15 mouse cellular contexts compared by ENCODE assay signal in genomic region chr6:28871725-28872420, GRCm38 (mm10). TPM values are rescaled to one million over a fixed set of nuclear protein-coding genes. Genes with fewer than 3 reads are reported as not detected.
DNase-seq lines count a peak whose midpoint lies in the region; ATAC-seq and TF ChIP-seq lines count a peak whose summit lies in the region.
"Had no signal": no experiment of that assay in that cellular context is flagged by ENCODE, and none has a peak within 500 bp of the region (broad histone marks: within the 10 kb centered on the region; RNA-seq: fewer than 3 reads in every experiment).

No protein-coding gene starts in this region.

- H3K4me2 ChIP-seq in hindbrain, postnatal 0 days (ENCODE audit: low read depth, low read length), result no peak overlapping the region
- no peak overlapping the region for H3K4me2 ChIP-seq in hindbrain, embryonic 12.5 days (replicated peaks)
- H3K4me2 ChIP-seq: liver, embryonic 11.5 days; midbrain, embryonic 13.5 days; neural tube, embryonic 12.5 days had no signal

- H3K9ac ChIP-seq in hindbrain, postnatal 0 days (replicated peaks; ENCODE audit: low read length), result no peak overlapping the region
- no peak overlapping the region for H3K9ac ChIP-seq in hindbrain, embryonic 12.5 days
- H3K9ac ChIP-seq: midbrain, embryonic 13.5 days; neural tube, embryonic 12.5 days had no signal

- TF ChIP-seq CTCF in hindbrain, postnatal 0 days (IDR thresholded peaks at IDR 0.05; ENCODE audit: low read depth), result no peak

- intact Hi-C loops in gastrocnemius, postnatal 14 days (cut with DNase I; ENCODE audit: low total_unique reads), result no loop called here

- ATAC-seq in hindbrain, postnatal 0 days, result peak; percentile 57; the same call in 1 of the 2 replicates
- ATAC-seq in hindbrain, embryonic 12.5 days (ENCODE audit: low FRiP score), result no peak
- ATAC-seq: lung, postnatal 0 days; midbrain, embryonic 13.5 days had no signal

- no peaks in the 10 kb centered on the region for H3K36me3 ChIP-seq in hindbrain, postnatal 0 days (ENCODE audit: insufficient read depth, low read length)
- no peaks in the 10 kb centered on the region for H3K36me3 ChIP-seq in hindbrain, embryonic 12.5 days
- H3K36me3 ChIP-seq: midbrain, embryonic 13.5 days; neural tube, embryonic 12.5 days had no signal

- H3K4me3 ChIP-seq in hindbrain, postnatal 0 days (ENCODE audit: low read length), result no peak overlapping the region
- H3K4me3 ChIP-seq in hindbrain, embryonic 12.5 days, result no peak overlapping the region
- H3K4me3 ChIP-seq: embryonic facial prominence, embryonic 10.5 days; midbrain, embryonic 13.5 days; neural tube, embryonic 12.5 days had no signal

- DNase-seq in hindbrain, postnatal 0 days (ENCODE audit: low spot score), result peak; percentile 54
- DNase-seq in 416B (ENCODE audit: low read depth), result peak; percentile 42
- DNase-seq in A20 (ENCODE audit: low read depth, low spot score), result peak; percentile 70
- peak; percentile 51 to 58 for DNase-seq in layer of hippocampus, postnatal 14 days (ENCODE audit: low spot score in 2 of 2)
- DNase-seq in lung, postnatal 14 days, result no peak
- DNase-seq in gastrocnemius, postnatal 14 days, result no peak
- DNase-seq: adrenal gland, adult 2 months; gastrocnemius, postnatal 25 days; kidney, adult 9 months had no signal

- 58% methylated on average over 5 of the region's 5 CpGs for WGBS in hindbrain, postnatal 0 days
- WGBS in hindbrain, embryonic 12.5 days, result 88% methylated on average over 5 of the region's 5 CpGs

- H3K27ac ChIP-seq in hindbrain, postnatal 0 days, result no peak overlapping the region
- H3K27ac ChIP-seq in hindbrain, embryonic 12.5 days, result no peak overlapping the region
- H3K27ac ChIP-seq: embryonic facial prominence, embryonic 10.5 days; midbrain, embryonic 13.5 days; neural tube, embryonic 12.5 days had no signal

- peaks cover 20% of the 10 kb centered on the region; the same call in 1 of the 2 replicates for H3K4me1 ChIP-seq in hindbrain, postnatal 0 days (ENCODE audit: insufficient read depth, low read length)
- peaks cover 21% of the 10 kb centered on the region for H3K4me1 ChIP-seq in hindbrain, embryonic 12.5 days

- H3K9me3 ChIP-seq in hindbrain, postnatal 0 days (ENCODE audit: low read length), result no peaks in the 10 kb centered on the region
- no peaks in the 10 kb centered on the region for H3K9me3 ChIP-seq in hindbrain, embryonic 12.5 days (replicated peaks)
- H3K9me3 ChIP-seq: embryonic facial prominence, embryonic 10.5 days; midbrain, embryonic 13.5 days; neural tube, embryonic 12.5 days had no signal

- no peaks in the 10 kb centered on the region for H3K27me3 ChIP-seq in hindbrain, postnatal 0 days (ENCODE audit: insufficient read depth, low read length)
- no peaks in the 10 kb centered on the region for H3K27me3 ChIP-seq in hindbrain, embryonic 12.5 days
- H3K27me3 ChIP-seq: midbrain, embryonic 13.5 days; neural tube, embryonic 12.5 days had no signal

RNA-seq across cellular contexts. Expression of gene Lrrc4, which starts 40.3 kb away (rescaled TPM):
- 54.8 and 59.8 TPM in 2 replicates for total RNA-seq in hindbrain, postnatal 0 days (2014; rRNA removed)
- polyA plus RNA-seq in hindbrain, postnatal 0 days (2015; fragmentation: Nextera tagmentation; extraction: Ambion mirVana), result 6.0 and 6.1 TPM in 2 replicates
- 3.6 and 4.6 TPM in 2 replicates for polyA plus RNA-seq in hindbrain, embryonic 12.5 days (2016; fragmentation: Nextera tagmentation; extraction: Ambion mirVana)
- total RNA-seq in layer of hippocampus, postnatal 14 days (2021), result 10 to 100 TPM; 67.6 to 70.8 TPM
- under 1 TPM; 0.64 to 0.68 TPM for total RNA-seq in gastrocnemius, postnatal 14 days (2021)

Comparison
In these comparisons a context has a peak if more than half of its experiments do, and no peak if none do; other contexts are left out.
1. DNase-seq: peak in hindbrain, postnatal 0 days (single experiment), 416B (single experiment), A20 (single experiment) and layer of hippocampus, postnatal 14 days (2 of 2); none in lung, postnatal 14 days (single experiment) and gastrocnemius, postnatal 14 days (single experiment).
2. RNA of gene Lrrc4, which starts 40.3 kb away (total RNA-seq): 67.6 to 70.8 TPM in layer of hippocampus, postnatal 14 days and 54.8 to 59.8 TPM in hindbrain, postnatal 0 days; 0.64 to 0.68 TPM in gastrocnemius, postnatal 14 days; every median in the first group is over 10 times any median in the second.